In the genomic region with DNA sequence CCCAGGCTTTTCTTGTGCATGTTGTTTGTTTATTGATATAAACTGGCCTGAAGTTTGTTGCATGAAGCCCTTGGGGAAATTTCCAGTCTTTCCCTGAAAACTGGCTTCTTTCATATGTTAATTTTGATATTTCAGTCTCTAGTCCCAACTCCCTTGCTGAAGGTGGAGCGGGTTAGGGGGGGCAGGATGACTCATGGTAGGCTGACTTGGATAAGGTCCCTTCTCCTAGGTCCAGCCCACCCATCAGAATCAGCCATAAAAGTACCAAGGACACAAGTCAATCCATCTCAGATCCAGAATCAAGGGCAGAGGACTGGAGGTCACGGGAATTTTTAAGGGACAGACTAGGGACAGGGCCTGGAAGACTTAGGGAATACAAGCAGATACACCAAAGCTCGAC, we compare ENCODE assay signal across 28 mouse cellular contexts. TPM values are rescaled to one million over a fixed set of nuclear protein-coding genes. Genes with fewer than 3 reads are reported as not detected.
DNase-seq lines count a peak whose midpoint lies in the region; ATAC-seq and TF ChIP-seq lines count a peak whose summit lies in the region.
"Had no signal": no experiment of that assay in that cellular context is flagged by ENCODE, and none has a peak within 500 bp of the region (broad histone marks: within the 10 kb centered on the region; RNA-seq: fewer than 3 reads in every experiment).

No protein-coding gene starts in this region.

- H3K4me1 ChIP-seq in liver, embryonic 11.5 days (replicated peaks; ENCODE audit: control insufficient read depth, insufficient read depth, low read length), result 0 out of 2 replicates have a peak, but pooled peaks cover 3% of the 10 kb centered on the region
- H3K4me1 ChIP-seq in midbrain, embryonic 14.5 days (ENCODE audit: control insufficient read depth, insufficient read depth, low read length), result no peaks in the 10 kb centered on the region
- H3K4me1 ChIP-seq: embryonic facial prominence, embryonic 12.5 days; hindbrain, embryonic 10.5 days had no signal

- no peak overlapping the region for H3K4me3 ChIP-seq in liver, embryonic 11.5 days (ENCODE audit: low read depth, low read length)
- H3K4me3 ChIP-seq in midbrain, embryonic 14.5 days (replicated peaks; ENCODE audit: low read depth, low read length), result no peak overlapping the region
- H3K4me3 ChIP-seq: embryonic facial prominence, embryonic 12.5 days; embryonic facial prominence, embryonic 15.5 days; heart, embryonic 12.5 days; heart, embryonic 15.5 days; hindbrain, embryonic 10.5 days; hindbrain, embryonic 13.5 days; intestine, embryonic 15.5 days had no signal

- no peak overlapping the region for H3K4me2 ChIP-seq in liver, embryonic 11.5 days
- H3K4me2 ChIP-seq in midbrain, embryonic 14.5 days (ENCODE audit: low read length), result no peak overlapping the region
- H3K4me2 ChIP-seq: embryonic facial prominence, embryonic 12.5 days; embryonic facial prominence, embryonic 15.5 days; heart, embryonic 12.5 days; heart, embryonic 15.5 days; hindbrain, embryonic 13.5 days; intestine, embryonic 15.5 days had no signal

- no peaks in the 10 kb centered on the region for H3K27me3 ChIP-seq in liver, embryonic 11.5 days (replicated peaks; ENCODE audit: control insufficient read depth, insufficient read depth, low read length)
- H3K27me3 ChIP-seq in midbrain, embryonic 14.5 days (ENCODE audit: control insufficient read depth, insufficient read depth, low read length), result no peaks in the 10 kb centered on the region
- H3K27me3 ChIP-seq: embryonic facial prominence, embryonic 12.5 days; embryonic facial prominence, embryonic 15.5 days; heart, embryonic 15.5 days; hindbrain, embryonic 13.5 days; intestine, embryonic 15.5 days had no signal

- TF ChIP-seq POLR2A in brain, embryonic 14.5 days (IDR thresholded peaks at IDR 0.05; ENCODE audit: borderline replicate concordance, extremely low read depth, insufficient read depth, insufficient read length, poor library complexity, severe bottlenecking), result no peak

- peak; percentile 35 for DNase-seq in testis, postnatal 10 days (ENCODE audit: low spot score)
- DNase-seq in testis, postnatal 14 days (ENCODE audit: low spot score), result no peak
- DNase-seq in adrenal gland, adult 8-10 months, result peak; percentile 74
- DNase-seq in adrenal gland, postnatal 25 days, result peak; percentile 53
- peak; percentile 20 for DNase-seq in brain, embryonic 14.5 days (ENCODE audit: low read depth)
- no peak for DNase-seq in liver, embryonic 11.5 days (ENCODE audit: low spot score)
- no peak for DNase-seq in layer of hippocampus, adult 9-10 months (ENCODE audit: low spot score)
- no peak for DNase-seq in midbrain, embryonic 14.5 days
- DNase-seq: cerebellum, adult 18-20 months; gastrocnemius, postnatal 25 days; heart, adult 18-20 months; heart, postnatal 10 days; heart, postnatal 36 days; kidney, adult 11 months had no signal

- TF ChIP-seq CTCF in brain, embryonic 14.5 days (IDR thresholded peaks at IDR 0.05; ENCODE audit: borderline replicate concordance, extremely low read depth, insufficient read depth, insufficient read length), result no peak

- H3K9ac ChIP-seq in liver, embryonic 11.5 days (ENCODE audit: low read depth, low read length), result no peak overlapping the region
- no peak overlapping the region for H3K9ac ChIP-seq in midbrain, embryonic 14.5 days (replicated peaks; ENCODE audit: low read length)
- H3K9ac ChIP-seq: embryonic facial prominence, embryonic 12.5 days; embryonic facial prominence, embryonic 15.5 days; heart, embryonic 12.5 days; heart, embryonic 15.5 days; hindbrain, embryonic 13.5 days; intestine, embryonic 15.5 days had no signal

- WGBS in liver, embryonic 11.5 days, result 64% methylated on average over 3 of the region's 3 CpGs
- WGBS in midbrain, embryonic 14.5 days, result 87% methylated on average over 3 of the region's 3 CpGs

- H3K27ac ChIP-seq in liver, embryonic 11.5 days (ENCODE audit: low read depth, low read length), result no peak overlapping the region
- H3K27ac ChIP-seq in midbrain, embryonic 14.5 days (replicated peaks; ENCODE audit: low read depth, low read length), result no peak overlapping the region
- H3K27ac ChIP-seq: embryonic facial prominence, embryonic 12.5 days; embryonic facial prominence, embryonic 15.5 days; heart, embryonic 15.5 days; hindbrain, embryonic 10.5 days; hindbrain, embryonic 13.5 days; intestine, embryonic 15.5 days had no signal

- no peak for ATAC-seq in liver, embryonic 11.5 days (replicated peaks; ENCODE audit: low FRiP score)
- ATAC-seq in midbrain, embryonic 14.5 days (ENCODE audit: low FRiP score, low TSS enrichment), result no peak
- ATAC-seq: CD4-positive, CD25-positive, alpha-beta regulatory T cell, adult 4 months; forebrain, embryonic 14.5 days; hindbrain, embryonic 16.5 days; intestine, embryonic 15.5 days had no signal

- H3K36me3 ChIP-seq in liver, embryonic 11.5 days (ENCODE audit: control insufficient read depth, insufficient read depth, low read length), result no peaks in the 10 kb centered on the region
- no peaks in the 10 kb centered on the region for H3K36me3 ChIP-seq in midbrain, embryonic 14.5 days (ENCODE audit: control insufficient read depth, insufficient read depth, low read length)
- H3K36me3 ChIP-seq: embryonic facial prominence, embryonic 12.5 days; embryonic facial prominence, embryonic 15.5 days; heart, embryonic 12.5 days; heart, embryonic 15.5 days; hindbrain, embryonic 10.5 days; hindbrain, embryonic 13.5 days; intestine, embryonic 15.5 days had no signal

- H3K9me3 ChIP-seq in liver, embryonic 11.5 days (ENCODE audit: control insufficient read depth, low read length), result no peaks in the 10 kb centered on the region
- no peaks in the 10 kb centered on the region for H3K9me3 ChIP-seq in midbrain, embryonic 14.5 days (ENCODE audit: control insufficient read depth, low read length)
- H3K9me3 ChIP-seq: embryonic facial prominence, embryonic 12.5 days; embryonic facial prominence, embryonic 15.5 days; heart, embryonic 12.5 days; heart, embryonic 15.5 days; hindbrain, embryonic 10.5 days; hindbrain, embryonic 13.5 days; intestine, embryonic 15.5 days had no signal

RNA-seq across cellular contexts. Expression of a gene that starts 7.4 kb away (rescaled TPM):
- not detected for total RNA-seq in adrenal gland, adult 8-10 months (2022)
- not detected in 2 replicates for total RNA-seq in adrenal gland, postnatal 25 days (2021)
- polyA plus RNA-seq in brain, embryonic 14.5 days (2012; rRNA removed), result not detected in 2 replicates
- 0.29 TPM in 1 of 2 replicates, not detected in the other for polyA plus RNA-seq in liver, embryonic 11.5 days (2014; fragmentation: Nextera tagmentation; extraction: Ambion mirVana)
- polyA plus RNA-seq in midbrain, embryonic 14.5 days (2014; fragmentation: Nextera tagmentation; extraction: Ambion mirVana), result not detected in 2 replicates
- total RNA-seq: gastrocnemius, adult 8-10 months; gastrocnemius, postnatal 25 days; heart, adult 18-20 months; heart, postnatal 10 days; heart, postnatal 36 days had no signal
- polyA plus RNA-seq: CD4-positive, CD25-positive, alpha-beta regulatory T cell, adult 4 months; embryonic facial prominence, embryonic 15.5 days; forebrain, embryonic 11.5 days; forebrain, embryonic 14.5 days; heart, embryonic 12.5 days; heart, embryonic 15.5 days; hindbrain, embryonic 10.5 days; hindbrain, embryonic 13.5 days; hindbrain, embryonic 16.5 days; intestine, embryonic 15.5 days had no signal

RNA-seq across cellular contexts. Expression of a gene that starts 30.0 kb away (rescaled TPM):
- total RNA-seq in adrenal gland, adult 8-10 months (2022), result under 1 TPM in 2 of 4 experiments, not detected in 2; 0.21 to 0.46 TPM
- total RNA-seq in adrenal gland, postnatal 25 days (2021), result not detected in 2 replicates
- 0.19 TPM in 1 of 2 replicates, not detected in the other for polyA plus RNA-seq in brain, embryonic 14.5 days (2012; rRNA removed)
- 0.32 and 0.86 TPM in 2 replicates for polyA plus RNA-seq in liver, embryonic 11.5 days (2014; fragmentation: Nextera tagmentation; extraction: Ambion mirVana)
- not detected in 2 replicates for polyA plus RNA-seq in midbrain, embryonic 14.5 days (2014; fragmentation: Nextera tagmentation; extraction: Ambion mirVana)
- total RNA-seq: gastrocnemius, adult 8-10 months; gastrocnemius, postnatal 25 days; heart, postnatal 10 days; heart, postnatal 36 days had no signal
- polyA plus RNA-seq: C2C12; CD4-positive, CD25-positive, alpha-beta regulatory T cell, adult 4 months; embryonic facial prominence, embryonic 12.5 days; forebrain, embryonic 11.5 days; forebrain, embryonic 14.5 days; heart, embryonic 12.5 days; heart, embryonic 15.5 days; hindbrain, embryonic 10.5 days; hindbrain, embryonic 13.5 days; hindbrain, embryonic 16.5 days had no signal

RNA-seq across cellular contexts. Expression of a gene that starts 34.9 kb away (rescaled TPM):
- not detected for total RNA-seq in adrenal gland, adult 8-10 months (2022)
- total RNA-seq in adrenal gland, postnatal 25 days (2021), result not detected in 2 replicates
- not detected in 2 replicates for polyA plus RNA-seq in brain, embryonic 14.5 days (2012; rRNA removed)
- polyA plus RNA-seq in liver, embryonic 11.5 days (2014; fragmentation: Nextera tagmentation; extraction: Ambion mirVana), result 0.43 and 0.44 TPM in 2 replicates
- not detected in 2 replicates for polyA plus RNA-seq in midbrain, embryonic 14.5 days (2014; fragmentation: Nextera tagmentation; extraction: Ambion mirVana)
- total RNA-seq: gastrocnemius, adult 8-10 months; gastrocnemius, postnatal 25 days; heart, adult 18-20 months; heart, postnatal 10 days; heart, postnatal 36 days had no signal
- polyA plus RNA-seq: embryonic facial prominence, embryonic 12.5 days; forebrain, embryonic 11.5 days; forebrain, embryonic 14.5 days; heart, embryonic 15.5 days; hindbrain, embryonic 10.5 days; hindbrain, embryonic 13.5 days; hindbrain, embryonic 16.5 days; intestine, embryonic 15.5 days had no signal

RNA-seq across cellular contexts. Expression of a gene that starts 47.7 kb away (rescaled TPM):
- not detected for total RNA-seq in adrenal gland, adult 8-10 months (2022)
- total RNA-seq in adrenal gland, postnatal 25 days (2021), result not detected in 2 replicates
- polyA plus RNA-seq in brain, embryonic 14.5 days (2012; rRNA removed), result not detected in 2 replicates
- polyA plus RNA-seq in liver, embryonic 11.5 days (2014; fragmentation: Nextera tagmentation; extraction: Ambion mirVana), result not detected in 2 replicates
- polyA plus RNA-seq in midbrain, embryonic 14.5 days (2014; fragmentation: Nextera tagmentation; extraction: Ambion mirVana), result not detected in 2 replicates
- total RNA-seq: gastrocnemius, adult 8-10 months; gastrocnemius, postnatal 25 days; heart, adult 18-20 months; heart, postnatal 10 days; heart, postnatal 36 days; MEL had no signal
- polyA plus RNA-seq: C2C12; CD4-positive, CD25-positive, alpha-beta regulatory T cell, adult 4 months; embryonic facial prominence, embryonic 12.5 days; forebrain, embryonic 11.5 days; forebrain, embryonic 14.5 days; heart, embryonic 12.5 days; heart, embryonic 15.5 days; hindbrain, embryonic 10.5 days; hindbrain, embryonic 13.5 days; hindbrain, embryonic 16.5 days had no signal

RNA-seq across cellular contexts. Expression of a gene that starts 49.0 kb away (rescaled TPM):
- total RNA-seq in adrenal gland, adult 8-10 months (2022), result not detected
- not detected in 2 replicates for total RNA-seq in adrenal gland, postnatal 25 days (2021)
- 0.26 and 0.30 TPM in 2 replicates for polyA plus RNA-seq in brain, embryonic 14.5 days (2012; rRNA removed)
- polyA plus RNA-seq in liver, embryonic 11.5 days (2014; fragmentation: Nextera tagmentation; extraction: Ambion mirVana), result not detected in 2 replicates
- 0.45 and 0.88 TPM in 2 replicates for polyA plus RNA-seq in midbrain, embryonic 14.5 days (2014; fragmentation: Nextera tagmentation; extraction: Ambion mirVana)
- total RNA-seq: MEL had no signal
- polyA plus RNA-seq: C2C12; CD4-positive, CD25-positive, alpha-beta regulatory T cell, adult 4 months; forebrain, embryonic 11.5 days; forebrain, embryonic 14.5 days; heart, embryonic 12.5 days; heart, embryonic 15.5 days; intestine, embryonic 15.5 days had no signal

Comparison
In these comparisons a context has a peak if more than half of its experiments do, and no peak if none do; other contexts are left out.
1. DNase-seq: peak in testis, postnatal 10 days (single experiment), adrenal gland, adult 8-10 months (single experiment), adrenal gland, postnatal 25 days (single experiment) and brain, embryonic 14.5 days (single experiment); none in testis, postnatal 14 days (single experiment), liver, embryonic 11.5 days (single experiment), layer of hippocampus, adult 9-10 months (single experiment) and midbrain, embryonic 14.5 days (single experiment).